Mouse (Mus musculus): ENCODE measurements around the gene Shank2. TPM values are rescaled to one million over a fixed set of nuclear protein-coding genes. Genes with fewer than 3 reads are reported as not detected.

Shank2 gene
- polyA plus RNA-seq, 1 experiment from 2014 or later, result 0.69 TPM

DNA sequence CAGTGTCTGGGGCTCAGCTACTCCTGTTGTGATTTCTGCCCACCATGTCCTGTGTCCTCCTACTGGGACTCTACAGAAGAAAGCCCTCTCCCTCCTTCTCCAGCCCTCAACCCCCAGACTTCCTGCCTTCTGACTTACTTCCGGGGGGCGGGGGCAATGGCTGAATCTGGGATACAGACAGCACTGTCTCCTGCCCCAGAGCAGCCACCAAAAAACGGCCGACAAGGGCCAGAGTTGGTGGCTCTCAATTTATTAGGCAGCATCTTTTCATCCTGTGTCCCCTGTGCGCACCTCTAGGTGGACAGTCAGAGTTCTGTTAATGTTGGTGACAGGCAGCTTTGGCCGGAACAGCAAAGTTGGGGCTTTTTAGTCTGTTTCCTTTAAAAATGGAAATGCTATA lies 282.0 kb downstream of the Shank2 start:
- no peak overlapping the region for H3K9ac ChIP-seq (ENCODE audit: low read length)
- WGBS, result 15% methylated on average over 6 of the region's 6 CpGs

DNA sequence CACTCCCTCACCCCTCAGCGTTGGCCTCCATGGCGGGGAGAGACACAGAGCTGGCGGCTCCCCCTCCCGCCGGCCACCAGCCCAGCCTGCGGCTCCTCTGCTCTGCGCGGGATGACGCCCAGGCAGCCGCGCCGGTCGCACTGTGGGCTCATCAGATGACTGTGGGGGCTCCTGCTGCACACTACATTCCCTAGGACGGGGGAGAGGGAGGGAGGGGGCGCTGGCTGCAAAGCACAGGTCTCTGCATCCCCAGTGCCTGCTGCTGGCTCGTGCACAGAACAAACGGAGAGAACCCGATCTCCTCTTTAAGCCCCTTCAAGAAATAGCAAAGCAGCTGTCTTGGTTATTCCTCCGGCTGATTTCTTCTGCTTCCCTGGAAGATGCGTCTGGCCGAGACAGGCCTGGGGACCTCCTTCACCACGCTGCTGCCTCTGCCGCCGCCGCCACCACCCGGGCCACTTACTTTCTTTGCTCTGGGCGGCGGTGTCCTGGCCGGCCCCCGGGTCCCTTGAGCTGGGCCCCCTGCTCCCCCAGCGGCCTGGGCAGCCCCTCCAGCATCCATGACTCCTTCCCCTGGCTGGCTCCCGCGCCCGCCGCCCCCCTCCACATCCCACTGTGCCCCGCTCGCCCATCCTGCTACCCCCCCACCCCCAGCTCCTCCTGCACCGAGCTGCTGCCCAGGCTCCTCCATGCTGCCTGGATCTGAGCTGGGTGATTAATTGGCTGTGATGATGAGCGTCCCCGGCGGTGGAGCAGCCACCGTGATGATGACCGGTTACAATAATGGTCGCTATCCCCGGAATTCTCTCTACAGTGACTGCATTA lies 282.7 kb downstream of the Shank2 start:
- H3K36me3 ChIP-seq (ENCODE audit: control insufficient read depth, insufficient read depth, low read length), result no peaks in the 10 kb centered on the region
- H3K9me3 ChIP-seq (ENCODE audit: control insufficient read depth, low read length), result no peaks in the 10 kb centered on the region
- H3K9ac ChIP-seq (ENCODE audit: low read length), result 0 out of 2 replicates have a peak overlapping the region, but pooled peaks have one; percentile 13
- H3K4me2 ChIP-seq (replicated peaks; ENCODE audit: low read depth), result peak overlapping the region; percentile 49
- peak overlapping the region; percentile 22 for H3K4me3 ChIP-seq (ENCODE audit: low read depth, low read length)
- DNase-seq (ENCODE audit: low spot score), result peak; percentile 16
- H3K4me1 ChIP-seq (replicated peaks; ENCODE audit: control insufficient read depth, insufficient read depth), result no peaks in the 10 kb centered on the region
- 2% methylated on average over 43 of the region's 45 CpGs for WGBS
- no peak for TF ChIP-seq CTCF (IDR thresholded peaks at IDR 0.05; ENCODE audit: low read depth)
- TF ChIP-seq EP300 (optimal IDR thresholded peaks at IDR 0.05), result no peak
- no peaks in the 10 kb centered on the region for H3K27me3 ChIP-seq (ENCODE audit: control insufficient read depth, insufficient read depth, low read length)
- no peak overlapping the region for H3K27ac ChIP-seq (replicated peaks)
- ATAC-seq (ENCODE audit: low FRiP score, low TSS enrichment), result no peak

More for the DNA sequence above, 282.0 kb downstream of the Shank2 start:
- Histone ChIP-seq H3K9me3 (ENCODE audit: control insufficient read depth, low read length) (no peaks in the 10 kb centered on the region), H3K4me3 (ENCODE audit: low read depth, low read length) (peak overlapping the region; percentile 22; the same call in 1 of the 2 replicates), H3K27me3 (ENCODE audit: control insufficient read depth, insufficient read depth, low read length) (no peaks in the 10 kb centered on the region), H3K4me2 (replicated peaks; ENCODE audit: low read depth) (peak overlapping the region; percentile 49), H3K4me1 (replicated peaks; ENCODE audit: control insufficient read depth, insufficient read depth) (no peaks in the 10 kb centered on the region), H3K27ac (replicated peaks) (no peak overlapping the region), H3K36me3 (ENCODE audit: control insufficient read depth, insufficient read depth, low read length) (no peaks in the 10 kb centered on the region)
- no peak for DNase-seq (ENCODE audit: low spot score)
- no peak for ATAC-seq (ENCODE audit: low FRiP score, low TSS enrichment)
- TF ChIP-seq CTCF (IDR thresholded peaks at IDR 0.05; ENCODE audit: low read depth) (no peak), EP300 (optimal IDR thresholded peaks at IDR 0.05) (no peak)

DNA sequence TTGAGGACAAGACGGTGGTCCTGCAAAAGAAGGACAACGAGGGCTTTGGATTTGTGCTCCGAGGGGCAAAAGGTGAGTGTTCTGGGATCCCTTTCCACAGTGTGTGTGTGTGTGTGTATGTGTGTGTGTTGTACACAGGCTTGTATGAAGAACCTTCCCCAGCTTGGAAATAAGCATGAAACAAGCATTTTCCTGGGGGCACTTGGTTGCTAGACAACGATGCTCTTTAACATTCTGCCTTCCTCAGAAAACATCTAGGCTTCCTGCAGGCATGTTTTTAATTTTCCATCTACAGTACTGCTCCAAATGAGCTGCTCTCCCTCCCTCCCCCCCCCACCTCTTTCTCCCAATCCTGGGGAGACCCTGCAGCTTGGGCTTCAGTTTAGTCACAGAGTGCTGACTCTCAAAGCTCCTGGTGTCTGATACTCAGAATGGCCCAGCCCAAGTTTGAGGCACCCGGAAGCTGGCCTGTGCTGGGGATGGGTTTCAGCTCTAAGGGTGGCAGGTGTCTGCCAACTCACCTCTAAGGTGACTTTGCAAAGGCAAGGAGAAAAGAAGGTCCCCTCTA lies 283.4 kb downstream of the Shank2 start:
- 48% methylated on average over 5 of the region's 5 CpGs for WGBS
- TF ChIP-seq CTCF (IDR thresholded peaks at IDR 0.05; ENCODE audit: low read depth) (no peak), EP300 (optimal IDR thresholded peaks at IDR 0.05) (no peak)

DNA sequence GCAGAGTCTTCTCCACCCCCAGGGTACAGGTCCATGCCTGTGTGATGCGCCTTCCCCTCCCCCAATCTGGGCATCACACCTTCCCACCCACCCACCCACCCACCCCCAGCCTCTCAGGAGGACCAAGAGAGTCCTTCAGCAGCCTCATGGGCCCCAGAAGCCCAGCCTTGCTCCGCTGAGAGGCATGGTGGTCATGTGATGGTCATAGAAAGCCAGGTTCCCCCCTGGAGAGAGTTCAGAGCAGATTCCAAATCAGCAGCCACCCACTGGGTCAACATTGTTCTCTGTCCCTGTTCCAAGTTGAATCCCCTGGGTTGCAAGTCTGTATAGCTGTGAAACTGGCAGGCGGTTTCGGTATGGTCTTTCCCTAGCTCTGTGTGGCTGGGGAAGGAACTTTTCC lies 284.2 kb downstream of the Shank2 start:
- Histone ChIP-seq H3K9me3 (ENCODE audit: control insufficient read depth, low read length) (no peaks in the 10 kb centered on the region), H3K4me1 (replicated peaks; ENCODE audit: control insufficient read depth, insufficient read depth) (no peaks in the 10 kb centered on the region), H3K36me3 (ENCODE audit: control insufficient read depth, insufficient read depth, low read length) (no peaks in the 10 kb centered on the region), H3K4me3 (ENCODE audit: low read depth, low read length) (no peak overlapping the region), H3K9ac (ENCODE audit: low read length) (no peak overlapping the region), H3K27me3 (ENCODE audit: control insufficient read depth, insufficient read depth, low read length) (no peaks in the 10 kb centered on the region), H3K27ac (replicated peaks) (no peak overlapping the region), H3K4me2 (replicated peaks; ENCODE audit: low read depth) (no peak overlapping the region)
- WGBS, result 86% methylated on average over 4 of the region's 4 CpGs
- ATAC-seq (ENCODE audit: low FRiP score, low TSS enrichment) (no peak), DNase-seq (ENCODE audit: low spot score) (no peak)
- TF ChIP-seq EP300 (optimal IDR thresholded peaks at IDR 0.05) (no peak), CTCF (IDR thresholded peaks at IDR 0.05; ENCODE audit: low read depth) (no peak)

More for the DNA sequence above, 283.4 kb downstream of the Shank2 start:
- no peak overlapping the region for H3K27ac ChIP-seq (replicated peaks)
- H3K36me3 ChIP-seq (ENCODE audit: control insufficient read depth, insufficient read depth, low read length), result no peaks in the 10 kb centered on the region
- H3K4me3 ChIP-seq (ENCODE audit: low read depth, low read length), result no peak overlapping the region
- no peak for DNase-seq (ENCODE audit: low spot score)
- no peaks in the 10 kb centered on the region for H3K27me3 ChIP-seq (ENCODE audit: control insufficient read depth, insufficient read depth, low read length)
- H3K4me1 ChIP-seq (replicated peaks; ENCODE audit: control insufficient read depth, insufficient read depth), result no peaks in the 10 kb centered on the region
- ATAC-seq (ENCODE audit: low FRiP score, low TSS enrichment), result no peak
- 0 out of 2 replicates have a peak overlapping the region, but pooled peaks have one; percentile 13 for H3K9ac ChIP-seq (ENCODE audit: low read length)
- H3K9me3 ChIP-seq (ENCODE audit: control insufficient read depth, low read length), result no peaks in the 10 kb centered on the region
- H3K4me2 ChIP-seq (replicated peaks; ENCODE audit: low read depth), result no peak overlapping the region; the same call in 1 of the 2 replicates

DNA sequence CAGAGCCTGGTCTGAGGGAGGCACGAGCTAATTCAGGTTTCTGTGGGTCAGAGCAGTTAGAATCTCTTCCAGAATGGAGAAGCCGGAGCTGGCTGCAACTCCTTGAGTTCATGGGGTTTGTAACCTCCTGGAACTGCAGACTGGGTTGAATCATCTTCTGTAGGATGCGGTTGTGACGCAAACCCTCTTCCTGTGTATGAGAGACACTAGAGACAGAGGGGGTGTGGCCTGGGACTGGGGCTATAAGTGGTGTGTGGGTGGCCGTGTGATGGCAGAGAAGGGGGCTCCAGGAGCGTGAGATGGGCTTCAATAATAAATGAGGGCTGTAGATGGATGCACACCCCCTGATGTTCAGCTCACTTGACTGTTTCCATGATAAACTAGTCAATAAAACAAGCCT lies 286.3 kb downstream of the Shank2 start:
- TF ChIP-seq EP300 (optimal IDR thresholded peaks at IDR 0.05) (no peak), CTCF (IDR thresholded peaks at IDR 0.05; ENCODE audit: low read depth) (no peak)
- Histone ChIP-seq H3K9me3 (ENCODE audit: control insufficient read depth, low read length) (no peaks in the 10 kb centered on the region), H3K4me1 (replicated peaks; ENCODE audit: control insufficient read depth, insufficient read depth) (no peaks in the 10 kb centered on the region), H3K9ac (ENCODE audit: low read length) (no peak overlapping the region), H3K27me3 (ENCODE audit: control insufficient read depth, insufficient read depth, low read length) (no peaks in the 10 kb centered on the region), H3K4me2 (replicated peaks; ENCODE audit: low read depth) (no peak overlapping the region), H3K27ac (replicated peaks) (no peak overlapping the region), H3K4me3 (ENCODE audit: low read depth, low read length) (no peak overlapping the region), H3K36me3 (ENCODE audit: control insufficient read depth, insufficient read depth, low read length) (no peaks in the 10 kb centered on the region)
- 60% methylated on average over 6 of the region's 6 CpGs for WGBS
- no peak for DNase-seq (ENCODE audit: low spot score)
- no peak for ATAC-seq (ENCODE audit: low FRiP score, low TSS enrichment)

DNA sequence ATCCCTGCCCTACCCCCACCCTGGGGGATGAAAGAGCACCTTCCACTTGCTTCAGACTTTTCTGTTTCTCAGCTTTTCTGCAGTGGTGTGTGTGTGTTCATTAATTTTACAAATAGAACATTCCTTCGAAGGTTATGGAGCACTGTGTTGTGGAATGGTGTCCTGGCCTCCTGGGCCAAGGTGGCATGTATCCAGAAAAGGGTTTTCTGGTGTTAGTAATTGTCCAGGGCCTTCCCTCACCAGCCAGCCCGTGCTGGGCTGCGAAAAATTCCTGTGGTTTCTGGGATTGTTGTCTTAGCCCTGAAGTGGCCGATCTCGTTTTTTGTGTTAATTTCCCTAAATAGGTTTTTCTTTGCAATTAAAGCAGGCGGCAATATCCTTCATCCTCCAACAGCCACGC lies 289.8 kb downstream of the Shank2 start:
- DNase-seq (ENCODE audit: low spot score), result no peak
- Histone ChIP-seq H3K4me1 (replicated peaks; ENCODE audit: control insufficient read depth, insufficient read depth) (no peaks in the 10 kb centered on the region), H3K4me3 (ENCODE audit: low read depth, low read length) (no peak overlapping the region), H3K27ac (replicated peaks) (no peak overlapping the region), H3K9me3 (ENCODE audit: control insufficient read depth, low read length) (no peaks in the 10 kb centered on the region), H3K27me3 (ENCODE audit: control insufficient read depth, insufficient read depth, low read length) (no peaks in the 10 kb centered on the region), H3K36me3 (ENCODE audit: control insufficient read depth, insufficient read depth, low read length) (no peaks in the 10 kb centered on the region), H3K4me2 (replicated peaks; ENCODE audit: low read depth) (no peak overlapping the region), H3K9ac (ENCODE audit: low read length) (no peak overlapping the region)
- TF ChIP-seq EP300 (optimal IDR thresholded peaks at IDR 0.05) (no peak), CTCF (IDR thresholded peaks at IDR 0.05; ENCODE audit: low read depth) (no peak)
- no peak for ATAC-seq (ENCODE audit: low FRiP score, low TSS enrichment)
- whole genome bisulfite sequencing, result 59% methylated on average over 7 of the region's 7 CpGs
